In the genomic region with DNA sequence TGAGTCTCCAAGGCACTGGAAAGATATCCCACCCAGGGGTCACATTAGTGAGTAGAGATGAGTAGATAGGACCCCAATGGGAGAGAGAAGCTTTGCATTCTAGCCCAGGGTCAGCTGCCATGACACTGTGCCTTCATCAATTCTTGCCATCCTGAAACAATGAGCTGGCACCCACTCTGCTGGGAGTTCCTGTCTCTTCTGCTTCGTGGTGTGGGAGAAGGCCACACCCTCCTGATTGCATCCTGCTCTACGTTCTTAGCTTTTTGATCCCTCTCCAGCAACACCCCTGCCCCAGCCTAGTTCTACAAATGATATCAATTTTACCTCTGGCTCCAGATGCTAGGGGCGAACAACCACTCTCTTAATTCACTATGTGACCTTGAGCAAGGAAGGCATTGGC, we compare ENCODE assay signal across 18 mouse cellular contexts. TPM values are rescaled to one million over a fixed set of nuclear protein-coding genes. Genes with fewer than 3 reads are reported as not detected.
DNase-seq lines count a peak whose midpoint lies in the region; ATAC-seq and TF ChIP-seq lines count a peak whose summit lies in the region.
"Had no signal": no experiment of that assay in that cellular context is flagged by ENCODE, and none has a peak within 500 bp of the region (broad histone marks: within the 10 kb centered on the region; RNA-seq: fewer than 3 reads in every experiment).

No protein-coding gene starts in this region.

- H3K36me3 ChIP-seq in heart, embryonic 13.5 days = no peaks in the 10 kb centered on the region
- H3K36me3 ChIP-seq in lung, embryonic 16.5 days (ENCODE audit: control insufficient read depth, insufficient read depth, low read length) = no peaks in the 10 kb centered on the region
- H3K36me3 ChIP-seq: embryonic facial prominence, embryonic 15.5 days; forebrain, embryonic 12.5 days; G1E; limb, embryonic 12.5 days; midbrain, embryonic 10.5 days had no signal

- no peak overlapping the region for H3K9ac ChIP-seq in heart, embryonic 13.5 days
- H3K9ac ChIP-seq in lung, embryonic 16.5 days (ENCODE audit: low read length) = no peak overlapping the region
- H3K9ac ChIP-seq: embryonic facial prominence, embryonic 15.5 days; forebrain, embryonic 12.5 days; limb, embryonic 12.5 days; liver, embryonic 14.5 days had no signal

- WGBS in heart, embryonic 13.5 days = 55% methylated on average over 3 of the region's 3 CpGs
- 49% methylated on average over 3 of the region's 3 CpGs for WGBS in lung, embryonic 16.5 days

- H3K9me3 ChIP-seq in heart, embryonic 13.5 days = no peaks in the 10 kb centered on the region
- H3K9me3 ChIP-seq in lung, embryonic 16.5 days (ENCODE audit: control insufficient read depth, low read length) = no peaks in the 10 kb centered on the region
- H3K9me3 ChIP-seq: embryonic facial prominence, embryonic 15.5 days; forebrain, embryonic 12.5 days; G1E; limb, embryonic 12.5 days; midbrain, embryonic 10.5 days had no signal

- peak overlapping the region; percentile 86 for H3K27ac ChIP-seq in heart, embryonic 13.5 days (replicated peaks)
- H3K27ac ChIP-seq in left cerebral cortex, adult 2 months = peak overlapping the region; percentile 32
- H3K27ac ChIP-seq in lung, embryonic 16.5 days (ENCODE audit: low read length) = peak overlapping the region; percentile 86
- H3K27ac ChIP-seq: embryonic facial prominence, embryonic 15.5 days; forebrain, embryonic 12.5 days; limb, embryonic 12.5 days; liver, embryonic 14.5 days; midbrain, embryonic 10.5 days had no signal

- no peak overlapping the region for H3K4me3 ChIP-seq in heart, embryonic 13.5 days
- H3K4me3 ChIP-seq in left cerebral cortex, adult 2 months = no peak overlapping the region
- H3K4me3 ChIP-seq in lung, embryonic 16.5 days (ENCODE audit: low read length) = no peak overlapping the region
- H3K4me3 ChIP-seq: embryonic facial prominence, embryonic 15.5 days; forebrain, embryonic 12.5 days; limb, embryonic 12.5 days; midbrain, embryonic 10.5 days had no signal

- no peak for DNase-seq in heart, postnatal 36 days
- no peak for DNase-seq in left cerebral cortex, adult 2 months (ENCODE audit: extremely low spot score in 1 of 2, low spot score in 2 of 2)
- no peak for DNase-seq in left cerebral cortex, adult 8-10 months (ENCODE audit: low spot score in 2 of 2)
- DNase-seq in thymus, postnatal 36 days = no peak
- no peak for DNase-seq in yolk sac, embryonic 10.5 days (ENCODE audit: low spot score)
- DNase-seq: cerebellum, adult 9-11 months; spleen, adult 18-20 months; thymus, postnatal 25 days had no signal

- no peak for ATAC-seq in heart, embryonic 13.5 days (ENCODE audit: extremely low read depth, insufficient number of reproducible peaks, low FRiP score, low TSS enrichment)
- ATAC-seq in lung, embryonic 16.5 days (ENCODE audit: low read depth) = peak; percentile 49; the same call in 1 of the 2 replicates
- ATAC-seq in megakaryocyte progenitor cell, adult 5-6 weeks (replicated peaks; ENCODE audit: poor library complexity) = peak; percentile 40; the same call in 1 of the 2 replicates
- ATAC-seq: inflammation-experienced regulatory T-cells, adult 6 months had no signal

- no peak overlapping the region for H3K4me2 ChIP-seq in heart, embryonic 13.5 days
- H3K4me2 ChIP-seq in lung, embryonic 16.5 days (ENCODE audit: low read depth, low read length) = no peak overlapping the region
- H3K4me2 ChIP-seq: embryonic facial prominence, embryonic 15.5 days; forebrain, embryonic 12.5 days; limb, embryonic 12.5 days had no signal

- TF ChIP-seq CTCF in left cerebral cortex, adult 2 months (IDR thresholded peaks at IDR 0.05) = no peak

- H3K4me1 ChIP-seq in heart, embryonic 13.5 days = peaks cover 53% of the 10 kb centered on the region
- peaks cover 3% of the 10 kb centered on the region for H3K4me1 ChIP-seq in lung, embryonic 16.5 days (replicated peaks; ENCODE audit: control insufficient read depth, insufficient read depth, low read length)
- H3K4me1 ChIP-seq: embryonic facial prominence, embryonic 15.5 days; forebrain, embryonic 12.5 days had no signal

- intact Hi-C loops in heart, postnatal 36 days (cut with DNase I) = no loop called here
- intact Hi-C loops in left cerebral cortex, adult 2 months (cut with DNase I) = no loop called here

- H3K27me3 ChIP-seq in heart, embryonic 13.5 days (replicated peaks) = no peaks in the 10 kb centered on the region
- no peaks in the 10 kb centered on the region for H3K27me3 ChIP-seq in lung, embryonic 16.5 days (ENCODE audit: control insufficient read depth, insufficient read depth, low read depth, low read length)
- H3K27me3 ChIP-seq: embryonic facial prominence, embryonic 15.5 days; forebrain, embryonic 12.5 days; limb, embryonic 12.5 days had no signal

RNA-seq across cellular contexts. Expression of a gene that starts 3.4 kb away (rescaled TPM):
- 12.9 and 13.5 TPM in 2 replicates for polyA plus RNA-seq in heart, embryonic 13.5 days (2015; fragmentation: Nextera tagmentation; extraction: Ambion mirVana)
- 10 to 100 TPM; 22.8 to 25.3 TPM for total RNA-seq in heart, postnatal 36 days (2021)
- total RNA-seq in left cerebral cortex, adult 2 months (2021) = 10 to 100 TPM; 40.5 to 41.6 TPM
- total RNA-seq in left cerebral cortex, adult 8-10 months (2022) = 10 to 100 TPM; 44.1 to 47.7 (median 46.5) TPM
- 21.8 and 22.3 TPM in 2 replicates for polyA plus RNA-seq in lung, embryonic 16.5 days (2015; fragmentation: Nextera tagmentation; extraction: Ambion mirVana)
- total RNA-seq in megakaryocyte progenitor cell, adult 5-6 weeks (2015) = 48.3 and 62.8 TPM in 2 replicates
- total RNA-seq in megakaryocyte progenitor cell, adult 5-6 weeks (2017) = 27.1 and 50.4 TPM in 2 replicates

Comparison
In these comparisons a context has a peak if more than half of its experiments do, and no peak if none do; other contexts are left out.
1. H3K27ac ChIP-seq: peak in every context shown above with its lines; median percentile 86 in heart, embryonic 13.5 days; 86 in lung, embryonic 16.5 days; 32 in left cerebral cortex, adult 2 months.